10 mouse cellular contexts compared by ENCODE assay signal in the genomic region with DNA sequence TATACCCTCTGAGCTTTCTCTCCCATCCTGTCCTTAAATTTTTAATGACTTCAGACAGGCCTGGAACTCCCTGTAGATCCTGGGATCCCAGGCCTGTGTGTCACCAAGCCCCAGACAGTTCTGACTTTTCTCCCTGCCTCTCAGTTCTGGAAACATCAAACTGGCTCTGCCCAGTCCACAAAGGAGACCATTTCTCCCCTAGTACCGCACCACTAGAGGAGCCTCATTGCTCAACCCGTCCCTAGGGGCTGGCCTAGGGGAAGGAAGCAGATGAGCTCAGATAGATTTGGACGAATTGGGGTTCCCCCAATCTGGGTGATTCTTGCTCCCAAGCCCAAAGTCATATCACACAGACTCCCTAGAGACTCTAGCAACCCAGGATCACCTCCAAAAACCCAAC. TPM values are rescaled to one million over a fixed set of nuclear protein-coding genes. Genes with fewer than 3 reads are reported as not detected.
DNase-seq lines count a peak whose midpoint lies in the region; ATAC-seq and TF ChIP-seq lines count a peak whose summit lies in the region.
"Had no signal": no experiment of that assay in that cellular context is flagged by ENCODE, and none has a peak within 500 bp of the region (broad histone marks: within the 10 kb centered on the region; RNA-seq: fewer than 3 reads in every experiment).

No protein-coding gene starts in this region.

- H3K4me3 ChIP-seq in gastrocnemius, adult 2 months: no peak overlapping the region
- H3K4me3 ChIP-seq in stomach, embryonic 15.5 days (replicated peaks): no peak overlapping the region
- H3K4me3 ChIP-seq in stomach, postnatal 0 days (ENCODE audit: low read depth, low read length): no peak overlapping the region
- no peak overlapping the region for H3K4me3 ChIP-seq in intestine, postnatal 0 days (ENCODE audit: low read depth, low read length)
- H3K4me3 ChIP-seq in stomach, embryonic 16.5 days (replicated peaks; ENCODE audit: low read length): no peak overlapping the region

- TF ChIP-seq EP300 in stomach, postnatal 0 days (optimal IDR thresholded peaks at IDR 0.05): no peak

- H3K9me3 ChIP-seq in stomach, embryonic 15.5 days: no peaks in the 10 kb centered on the region
- no peaks in the 10 kb centered on the region for H3K9me3 ChIP-seq in stomach, postnatal 0 days (ENCODE audit: control insufficient read depth, low read length)
- no peaks in the 10 kb centered on the region for H3K9me3 ChIP-seq in intestine, postnatal 0 days (ENCODE audit: control insufficient read depth)
- no peaks in the 10 kb centered on the region for H3K9me3 ChIP-seq in stomach, embryonic 16.5 days (replicated peaks; ENCODE audit: control insufficient read depth, low read length)
- H3K9me3 ChIP-seq: G1E had no signal

- intact Hi-C loops in gastrocnemius, adult 2 months (cut with DNase I): no loop called here

- no peak for DNase-seq in gastrocnemius, adult 2 months
- DNase-seq in gastrocnemius, postnatal 4 days (ENCODE audit: low spot score in 2 of 2): no peak
- DNase-seq in stomach, postnatal 0 days (ENCODE audit: low spot score): no peak
- DNase-seq in thymus, postnatal 25 days: no peak
- DNase-seq in ovary, postnatal 14 days (ENCODE audit: low spot score): no peak
- DNase-seq: cerebellum, adult 11 months had no signal

- peak overlapping the region; percentile 85; the same call in 1 of the 2 replicates for H3K4me2 ChIP-seq in stomach, embryonic 15.5 days
- no peak overlapping the region for H3K4me2 ChIP-seq in stomach, postnatal 0 days (replicated peaks; ENCODE audit: low read depth)
- H3K4me2 ChIP-seq in intestine, postnatal 0 days (replicated peaks; ENCODE audit: low read depth): peak overlapping the region; percentile 65; the same call in 1 of the 2 replicates
- peak overlapping the region; percentile 67; the same call in 1 of the 2 replicates for H3K4me2 ChIP-seq in stomach, embryonic 16.5 days (ENCODE audit: low read depth, low read length)

- peaks cover 3% of the 10 kb centered on the region; the same call in 1 of the 2 replicates for H3K27me3 ChIP-seq in stomach, embryonic 15.5 days (replicated peaks)
- H3K27me3 ChIP-seq in stomach, postnatal 0 days (ENCODE audit: control insufficient read depth, insufficient read depth, low read length): no peaks in the 10 kb centered on the region
- H3K27me3 ChIP-seq in intestine, postnatal 0 days (replicated peaks; ENCODE audit: control insufficient read depth, insufficient read depth, low read length): no peaks in the 10 kb centered on the region
- H3K27me3 ChIP-seq in stomach, embryonic 16.5 days (ENCODE audit: control insufficient read depth, insufficient read depth, low read length): peaks cover 3% of the 10 kb centered on the region; the same call in 1 of the 2 replicates

- no peak overlapping the region for H3K9ac ChIP-seq in stomach, embryonic 15.5 days
- H3K9ac ChIP-seq in stomach, postnatal 0 days (ENCODE audit: low read length): no peak overlapping the region
- H3K9ac ChIP-seq in intestine, postnatal 0 days (ENCODE audit: low read depth, low read length): no peak overlapping the region
- no peak overlapping the region; the same call in 1 of the 2 replicates for H3K9ac ChIP-seq in stomach, embryonic 16.5 days (ENCODE audit: low read length)

- ATAC-seq in stomach, embryonic 15.5 days (ENCODE audit: insufficient read depth, low FRiP score, low read depth): no peak
- no peak for ATAC-seq in stomach, postnatal 0 days (ENCODE audit: low FRiP score, low TSS enrichment)
- no peak for ATAC-seq in intestine, postnatal 0 days
- ATAC-seq in stomach, embryonic 16.5 days (ENCODE audit: insufficient read depth, low FRiP score): no peak

- WGBS in stomach, embryonic 15.5 days: 35% methylated on average over 3 of the region's 3 CpGs
- 33% methylated on average over 3 of the region's 3 CpGs for WGBS in stomach, postnatal 0 days
- WGBS in intestine, postnatal 0 days: 45% methylated on average over 3 of the region's 3 CpGs
- WGBS in stomach, embryonic 16.5 days: 28% methylated on average over 3 of the region's 3 CpGs

- H3K27ac ChIP-seq in gastrocnemius, adult 2 months: peak overlapping the region; percentile 96
- peak overlapping the region; percentile 92; the same call in 1 of the 2 replicates for H3K27ac ChIP-seq in stomach, embryonic 15.5 days
- no peak overlapping the region; the same call in 1 of the 2 replicates for H3K27ac ChIP-seq in stomach, postnatal 0 days (replicated peaks)
- no peak overlapping the region for H3K27ac ChIP-seq in intestine, postnatal 0 days (ENCODE audit: low read depth, low read length)
- peak overlapping the region; percentile 22; the same call in 1 of the 2 replicates for H3K27ac ChIP-seq in stomach, embryonic 16.5 days (ENCODE audit: low read length)

- TF ChIP-seq CTCF in gastrocnemius, adult 2 months (IDR thresholded peaks at IDR 0.05): no peak
- no peak for TF ChIP-seq CTCF in stomach, postnatal 0 days (IDR thresholded peaks at IDR 0.05; ENCODE audit: low read depth)
- no peak for TF ChIP-seq CTCF in intestine, postnatal 0 days (IDR thresholded peaks at IDR 0.05; ENCODE audit: low read depth)

- no peaks in the 10 kb centered on the region for H3K36me3 ChIP-seq in stomach, embryonic 15.5 days
- H3K36me3 ChIP-seq in stomach, postnatal 0 days (ENCODE audit: control insufficient read depth, insufficient read depth, low read length): no peaks in the 10 kb centered on the region
- no peaks in the 10 kb centered on the region for H3K36me3 ChIP-seq in intestine, postnatal 0 days (ENCODE audit: control insufficient read depth, insufficient read depth)
- no peaks in the 10 kb centered on the region for H3K36me3 ChIP-seq in stomach, embryonic 16.5 days (ENCODE audit: control insufficient read depth, insufficient read depth, low read length)
- H3K36me3 ChIP-seq: G1E had no signal

- peaks cover 89% of the 10 kb centered on the region for H3K4me1 ChIP-seq in stomach, embryonic 15.5 days
- peaks cover 49% of the 10 kb centered on the region for H3K4me1 ChIP-seq in stomach, postnatal 0 days (replicated peaks; ENCODE audit: control insufficient read depth, insufficient read depth)
- peaks cover 46% of the 10 kb centered on the region for H3K4me1 ChIP-seq in intestine, postnatal 0 days (replicated peaks; ENCODE audit: control insufficient read depth, insufficient read depth, low read length)
- peaks cover 88% of the 10 kb centered on the region for H3K4me1 ChIP-seq in stomach, embryonic 16.5 days (ENCODE audit: control insufficient read depth, insufficient read depth, low read length)

RNA-seq across cellular contexts. Expression of a gene that starts 5.4 kb away (rescaled TPM):
- total RNA-seq in gastrocnemius, adult 2 months (2021): 10 to 100 TPM; 23.6 to 28.4 TPM
- total RNA-seq in gastrocnemius, postnatal 4 days (2021): 10 to 100 TPM; 13.5 to 16.3 TPM
- polyA plus RNA-seq in stomach, embryonic 15.5 days (2015; fragmentation: Nextera tagmentation; extraction: Ambion mirVana): 33.6 TPM in 2 replicates
- 59.5 and 62.2 TPM in 2 replicates for polyA plus RNA-seq in stomach, postnatal 0 days (2015; fragmentation: Nextera tagmentation; extraction: Ambion mirVana)
- 19.9 and 20.1 TPM in 2 replicates for polyA plus RNA-seq in intestine, postnatal 0 days (2015; fragmentation: Nextera tagmentation; extraction: Ambion mirVana)
- polyA plus RNA-seq in stomach, embryonic 16.5 days (2015; fragmentation: Nextera tagmentation; extraction: Ambion mirVana): 34.8 and 40.9 TPM in 2 replicates

RNA-seq across cellular contexts. Expression of a gene that starts 17.2 kb away (rescaled TPM):
- total RNA-seq in gastrocnemius, adult 2 months (2021): 1 to 10 TPM; 1.9 to 3.0 TPM
- 10 to 100 TPM; 46.8 to 50.5 TPM for total RNA-seq in gastrocnemius, postnatal 4 days (2021)
- polyA plus RNA-seq in stomach, embryonic 15.5 days (2015; fragmentation: Nextera tagmentation; extraction: Ambion mirVana): 38.1 and 46.1 TPM in 2 replicates
- polyA plus RNA-seq in stomach, postnatal 0 days (2015; fragmentation: Nextera tagmentation; extraction: Ambion mirVana): 12.0 and 12.4 TPM in 2 replicates
- polyA plus RNA-seq in intestine, postnatal 0 days (2015; fragmentation: Nextera tagmentation; extraction: Ambion mirVana): 12.5 and 12.9 TPM in 2 replicates
- polyA plus RNA-seq in stomach, embryonic 16.5 days (2015; fragmentation: Nextera tagmentation; extraction: Ambion mirVana): 43.4 and 43.9 TPM in 2 replicates

RNA-seq across cellular contexts. Expression of a gene that starts 34.5 kb away (rescaled TPM):
- 100 to 1,000 TPM; 110 to 139 TPM for total RNA-seq in gastrocnemius, adult 2 months (2021)
- total RNA-seq in gastrocnemius, postnatal 4 days (2021): 100 to 1,000 TPM; 120 to 134 TPM
- 317 and 334 TPM in 2 replicates for polyA plus RNA-seq in stomach, embryonic 15.5 days (2015; fragmentation: Nextera tagmentation; extraction: Ambion mirVana)
- 292 and 304 TPM in 2 replicates for polyA plus RNA-seq in stomach, postnatal 0 days (2015; fragmentation: Nextera tagmentation; extraction: Ambion mirVana)
- 358 and 367 TPM in 2 replicates for polyA plus RNA-seq in intestine, postnatal 0 days (2015; fragmentation: Nextera tagmentation; extraction: Ambion mirVana)
- polyA plus RNA-seq in stomach, embryonic 16.5 days (2015; fragmentation: Nextera tagmentation; extraction: Ambion mirVana): 288 and 309 TPM in 2 replicates

Comparison
In these comparisons a context has a peak if more than half of its experiments do, and no peak if none do; other contexts are left out.
1. H3K27ac ChIP-seq: peak in gastrocnemius, adult 2 months (single experiment), stomach, embryonic 15.5 days (single experiment) and stomach, embryonic 16.5 days (single experiment); none in stomach, postnatal 0 days (single experiment) and intestine, postnatal 0 days (single experiment).